Mouse (Mus musculus) neural tube, embryonic 10.5 days (tissue): ENCODE measurements around the gene Dlgap1.
"Not testable (repeated sequence)": the region's sequence is repeated elsewhere in the genome, so short reads cannot be mapped to it uniquely, and the experiment has no call there.

Experiments used
- DNase-seq: peaks from one replicate; pipeline ENCODE4 v3.0.0-alpha.2; 2017; ENCODE audit warnings: low spot score; ENCODE audit errors: extremely low spot score

Gene Dlgap1

GRCm38 (mm10) chr17:70521971-70522370 lies 553.1 kb downstream of the Dlgap1 start:
- DNase-seq = no peak

DNA sequence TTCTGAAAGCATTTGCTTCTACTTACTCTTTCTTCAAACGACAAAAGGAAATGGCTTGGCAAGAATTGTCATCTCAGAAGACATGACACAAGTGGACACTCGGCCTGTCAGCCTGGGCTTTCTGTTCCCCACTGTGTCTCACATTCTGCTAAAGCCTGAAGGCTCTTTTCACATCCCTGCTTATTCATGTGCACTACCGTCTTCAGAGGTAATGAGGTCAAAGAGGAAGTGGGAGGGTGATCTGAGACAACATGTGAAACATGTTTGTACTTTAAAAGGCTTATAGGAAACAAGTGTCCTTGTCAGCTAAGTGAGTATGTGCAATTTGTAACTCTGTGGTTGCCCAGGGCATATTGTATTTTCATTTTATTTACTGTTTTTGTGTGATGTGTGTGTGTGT lies 557.1 kb downstream of the Dlgap1 start:
- DNase-seq = no peak

- DNase-seq = peak; percentile 24
These were observed 558.2 kb downstream of the Dlgap1 start for GRCm38 (mm10) chr17:70527101-70527500.

DNA sequence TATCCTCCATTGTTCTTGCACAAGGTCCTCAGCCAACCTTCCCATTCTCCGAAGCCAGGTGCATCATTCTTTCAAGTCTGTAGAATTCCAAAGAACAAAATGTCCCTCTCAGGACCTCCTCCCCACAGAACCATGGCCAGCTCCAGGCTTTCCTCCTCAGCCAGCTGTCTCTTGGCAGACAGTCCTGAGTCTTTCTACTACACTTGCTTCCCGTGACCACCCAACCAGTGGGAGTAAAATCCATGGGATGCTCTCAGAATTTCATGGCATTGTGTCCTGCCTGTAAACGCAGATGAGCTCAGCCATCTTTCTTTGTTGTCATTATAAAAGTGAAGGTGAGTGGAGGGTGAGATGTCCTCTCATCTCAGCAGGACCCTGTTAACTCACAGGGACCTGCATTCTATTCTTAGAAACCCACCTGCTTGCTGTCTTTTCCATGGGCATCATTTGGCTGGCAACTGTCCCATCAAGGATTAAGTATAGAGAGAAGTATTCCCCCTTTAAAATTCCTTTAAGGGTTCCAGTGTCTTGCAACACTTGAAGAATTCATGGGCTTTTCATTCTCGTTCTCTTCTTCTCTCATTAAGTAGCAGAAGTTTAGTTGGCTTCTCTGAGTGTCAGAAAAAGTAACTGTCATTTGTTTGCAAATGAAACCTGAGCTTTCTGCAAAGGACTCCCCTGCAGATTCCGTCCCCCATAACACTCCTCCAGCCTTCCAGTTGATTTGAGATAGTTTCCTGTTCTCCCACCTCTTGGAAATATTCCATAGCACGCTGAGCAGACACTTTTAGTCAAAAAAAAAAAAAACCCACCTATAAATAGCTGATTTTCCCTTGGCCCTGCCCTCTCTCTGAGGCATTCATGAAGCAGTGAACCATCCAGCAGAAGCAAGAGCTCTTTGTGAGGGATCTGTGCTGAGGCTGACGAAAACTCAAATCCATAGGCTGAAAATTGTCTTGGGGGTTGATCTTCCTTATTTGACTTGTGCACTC lies 559.6 kb downstream of the Dlgap1 start:
- no peak for DNase-seq

DNA sequence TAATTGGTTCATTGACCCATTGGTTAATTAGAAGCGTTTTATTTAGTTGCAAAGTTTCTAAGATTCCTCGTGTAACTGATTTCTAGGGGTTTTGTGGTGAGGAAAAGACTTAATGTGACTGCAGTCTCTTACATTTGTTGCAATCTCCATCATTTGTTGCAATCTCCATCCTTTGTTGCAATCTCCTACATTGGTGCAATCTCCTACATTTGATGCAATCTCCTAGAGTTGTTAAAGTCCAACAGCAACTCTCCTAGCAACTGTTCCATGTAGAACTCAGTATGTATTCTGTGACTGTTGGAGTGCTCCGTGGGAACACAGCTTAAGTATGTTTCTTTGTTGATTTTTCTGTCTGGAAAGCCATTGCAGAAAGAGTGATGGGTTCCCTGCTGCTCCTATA lies 565.4 kb downstream of the Dlgap1 start:
- no peak for DNase-seq

DNA sequence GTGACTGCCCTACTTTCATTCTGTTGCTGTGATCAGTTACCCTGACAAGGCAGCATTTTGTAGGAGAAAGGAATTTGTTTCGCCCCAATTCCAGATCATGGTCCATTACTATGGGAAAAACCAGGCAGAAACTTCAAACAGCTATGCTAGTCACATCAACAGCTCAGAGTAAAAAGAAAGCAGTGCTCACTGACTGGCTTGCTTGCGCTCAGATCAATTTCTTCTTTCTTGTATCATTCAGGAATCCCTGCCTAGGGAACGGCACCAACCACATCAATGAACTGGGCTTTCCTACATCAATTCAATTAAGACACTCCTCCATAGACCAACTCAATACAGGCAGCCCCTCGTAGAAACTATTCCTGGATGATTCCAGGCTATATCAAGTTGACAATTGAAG lies 572.9 kb downstream of the Dlgap1 start:
- DNase-seq = no peak

- no peak for DNase-seq
These were observed 581.9 kb downstream of the Dlgap1 start for GRCm38 (mm10) chr17:70550793-70551192.

GRCm38 (mm10) chr17:70561547-70561946 lies 592.7 kb downstream of the Dlgap1 start:
- no peak for DNase-seq

DNA sequence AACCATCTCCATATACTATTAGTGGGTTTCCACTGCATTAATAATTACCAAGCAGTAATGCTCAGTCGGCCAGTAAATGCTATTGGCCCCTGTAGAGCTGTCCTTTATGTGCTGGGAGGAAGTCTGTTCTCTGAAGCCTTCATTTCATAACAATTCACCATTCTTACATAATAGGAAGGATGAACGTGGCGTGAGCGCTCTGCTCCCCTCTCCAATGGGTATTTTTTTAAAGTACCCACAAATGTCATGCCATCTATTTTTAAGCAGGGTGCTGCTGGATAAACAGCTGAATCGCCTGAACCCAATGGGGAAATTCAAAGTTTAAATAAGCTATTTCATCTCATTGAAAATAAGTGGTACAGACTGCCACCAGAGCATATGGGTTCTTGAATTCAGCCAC lies 602.0 kb downstream of the Dlgap1 start:
- DNase-seq = no peak

- DNase-seq = no peak
These were observed 614.2 kb downstream of the Dlgap1 start for GRCm38 (mm10) chr17:70583042-70583441.

- no peak for DNase-seq
These were observed 618.0 kb downstream of the Dlgap1 start for GRCm38 (mm10) chr17:70586735-70587425.

DNA sequence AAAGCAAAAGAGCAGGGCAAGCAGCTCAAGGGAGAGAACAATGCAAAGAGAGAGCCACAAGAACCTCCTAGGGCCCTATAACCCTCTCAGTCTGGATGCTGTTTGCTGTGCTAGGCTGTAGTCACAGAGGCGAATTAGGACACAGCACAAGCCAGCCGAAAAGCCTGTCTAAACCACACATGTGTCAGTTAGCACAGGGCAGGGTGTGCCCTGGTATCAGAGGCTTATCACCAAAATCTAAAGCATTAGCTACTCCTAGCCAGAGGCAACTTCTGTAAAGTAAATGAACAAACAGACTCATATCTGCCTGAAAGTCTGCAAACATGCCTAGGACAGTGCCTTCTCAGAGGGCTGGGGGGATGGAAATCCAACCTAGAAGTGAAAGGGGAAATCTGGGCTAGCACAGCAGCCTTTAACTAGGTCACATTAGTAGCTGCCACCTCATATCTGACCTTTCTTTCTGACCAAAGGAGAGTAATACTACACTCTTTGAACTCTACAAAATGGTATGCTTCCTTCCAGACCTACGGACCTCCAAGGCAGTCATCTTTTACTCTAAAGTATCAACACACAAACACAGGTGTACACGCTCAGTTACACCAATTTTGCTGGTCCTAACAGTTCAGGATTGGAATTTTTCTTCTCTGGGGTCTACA lies 619.2 kb downstream of the Dlgap1 start:
- not testable (repeated sequence) for DNase-seq

DNA sequence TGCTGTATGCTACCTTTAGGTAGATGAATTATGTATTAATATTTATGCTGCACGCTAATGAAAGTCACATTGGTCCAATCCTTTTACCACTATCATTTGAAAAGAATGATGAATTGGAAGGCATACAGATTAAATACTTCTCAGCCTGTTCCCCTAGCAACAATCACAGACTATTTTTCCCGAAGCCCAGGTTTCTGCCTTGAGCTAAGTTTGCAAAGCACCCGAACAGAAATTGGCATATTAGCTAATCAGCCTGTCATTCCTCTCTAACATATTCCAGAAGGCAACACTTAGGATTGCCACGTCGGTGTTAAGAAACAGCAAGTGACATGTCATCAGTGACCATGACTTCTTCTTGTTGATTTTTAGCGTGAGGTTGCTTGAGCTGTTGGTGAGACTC lies 619.8 kb downstream of the Dlgap1 start:
- no peak for DNase-seq

GRCm38 (mm10) chr17:70589140-70589539 lies 620.3 kb downstream of the Dlgap1 start:
- no peak for DNase-seq

GRCm38 (mm10) chr17:70590506-70590905 lies 621.6 kb downstream of the Dlgap1 start:
- DNase-seq = no peak

DNA sequence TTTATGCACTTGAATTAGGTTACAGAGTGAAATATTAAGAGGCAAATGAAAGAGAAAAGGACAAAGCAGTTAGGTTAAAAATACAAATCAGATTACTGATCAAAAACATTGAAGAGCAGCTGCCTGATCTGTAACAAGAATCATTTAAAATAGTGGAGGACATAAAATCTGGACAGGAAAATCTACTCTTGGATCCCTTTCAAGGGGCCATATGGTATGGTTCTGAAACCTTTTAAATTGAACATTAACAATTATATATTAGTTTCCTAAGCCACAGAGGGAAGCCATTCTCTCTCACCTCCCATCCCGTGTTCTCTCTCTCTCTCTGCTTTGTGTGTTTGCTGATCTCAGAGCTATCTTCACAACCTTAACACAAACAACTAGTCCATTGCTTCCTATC lies 625.4 kb downstream of the Dlgap1 start:
- DNase-seq = no peak

- no peak for DNase-seq
These were observed 627.5 kb downstream of the Dlgap1 start for GRCm38 (mm10) chr17:70596326-70596725.

DNA sequence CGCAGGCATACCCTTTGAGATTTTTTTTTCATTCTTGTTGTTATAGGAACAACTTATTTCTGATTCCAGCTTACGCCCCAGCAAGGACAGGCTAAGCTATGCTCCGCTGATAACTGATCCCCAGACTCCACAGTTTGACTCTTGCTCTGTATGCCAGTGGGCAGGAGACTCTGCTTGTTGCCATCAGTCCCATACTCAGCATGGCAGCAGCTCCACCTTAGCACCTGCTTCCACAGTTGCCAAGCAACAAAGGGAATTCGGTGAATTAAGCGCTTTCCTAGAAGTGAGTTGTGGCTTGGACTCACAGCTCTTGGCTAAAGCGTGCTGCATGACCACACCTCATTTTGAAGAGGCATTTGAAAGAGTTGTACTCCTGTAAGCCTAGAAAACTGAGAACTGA lies 631.6 kb downstream of the Dlgap1 start:
- DNase-seq = no peak

DNA sequence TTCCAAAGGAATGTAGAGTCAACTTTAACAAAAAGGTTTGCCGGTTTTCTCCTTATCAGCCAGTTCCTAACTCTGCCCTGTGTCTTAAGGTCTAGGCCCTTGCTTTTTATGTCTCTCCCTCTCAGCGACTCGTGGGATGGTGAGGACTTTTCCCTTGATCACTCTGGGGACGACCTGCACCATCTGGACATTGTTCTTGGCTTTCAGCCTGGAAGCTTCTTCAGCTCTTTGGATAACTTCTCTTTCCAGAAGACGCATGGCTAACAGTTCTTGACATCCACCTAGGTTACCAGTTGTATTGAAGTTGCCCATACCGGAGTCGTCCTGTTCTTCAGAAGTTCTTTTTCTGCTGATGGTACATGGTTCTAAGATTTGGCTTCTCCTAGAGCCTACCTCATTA lies 633.2 kb downstream of the Dlgap1 start:
- no peak for DNase-seq

GRCm38 (mm10) chr17:70605659-70606058 lies 636.8 kb downstream of the Dlgap1 start:
- DNase-seq = no peak

- DNase-seq = no peak
These were observed 643.3 kb downstream of the Dlgap1 start for GRCm38 (mm10) chr17:70612171-70612570.

- no peak for DNase-seq
These were observed 645.0 kb downstream of the Dlgap1 start for GRCm38 (mm10) chr17:70613897-70614296.
